Mouse (Mus musculus) kidney, adult 2 months (tissue): Measurements from ENCODE around the gene Ildr1.

Experiments
- CTCF ChIP-seq: fragments of 200-500 bp; conservative IDR thresholded peaks from 2 replicates; pipeline ENCODE4 v1.5.1; 2011; ENCODE audit warnings: low read depth, mild to moderate bottlenecking, control low read depth, low read length, moderate library complexity, mixed read lengths; ENCODE audit not compliant: insufficient read depth, insufficient read length
- POLR2A ChIP-seq: fragments of 200-500 bp; IDR thresholded peaks from one replicate; pipeline ENCODE4 v1.6.1; 2011; ENCODE audit warnings: low read depth, low read length, control low read depth

DNA sequence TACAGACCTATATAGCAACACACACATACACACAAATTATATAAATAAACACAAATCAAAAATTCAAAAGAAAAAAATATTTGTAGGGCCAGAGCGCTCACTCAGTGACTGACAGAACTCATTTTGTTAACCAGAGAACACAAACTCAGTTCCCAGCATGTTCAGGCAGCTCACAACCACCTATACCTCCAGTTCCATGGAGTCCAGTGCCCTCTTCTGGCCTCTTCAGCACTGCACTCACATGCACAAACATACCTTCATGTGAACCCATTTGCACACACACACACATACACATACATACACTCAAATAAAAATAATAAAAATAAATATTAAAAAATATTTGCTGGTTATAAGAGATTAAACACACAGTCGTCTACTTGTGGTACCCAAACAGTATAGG lies 17.0 kb downstream of the Ildr1 start:
- TF ChIP-seq POLR2A, result no peak
- peak; percentile 43 for TF ChIP-seq CTCF
